Mouse (Mus musculus) olfactory bulb, adult 2 months (tissue): ENCODE data around the gene Cisd1.

Source experiments
- CTCF ChIP-seq: fragments of 200-500 bp; IDR thresholded peaks from 2 replicates; pipeline ENCODE4 v1.5.1; 2012; ENCODE audit warnings: low read depth, mild to moderate bottlenecking, low read length, moderate library complexity; ENCODE audit not compliant: insufficient read depth
- POLR2A ChIP-seq: fragments of 200-500 bp; IDR thresholded peaks from 2 replicates; pipeline ENCODE4 v1.6.1; 2012; ENCODE audit warnings: mild to moderate bottlenecking, low read depth, low read length, moderate library complexity; ENCODE audit not compliant: insufficient read depth

GRCm38 (mm10) chr10:71368128-71368940 is 23.6 kb upstream of the Cisd1 start:
- TF ChIP-seq POLR2A (no peak), CTCF (no peak)
